Mouse (Mus musculus) forebrain, embryonic 13.5 days (tissue): ENCODE results near the gene Tenm2. TPM values are rescaled to one million over a fixed set of nuclear protein-coding genes. Genes with fewer than 3 reads are reported as not detected.
A peak's percentile ranks its signal among the peaks of the same experiment; 100 is the strongest.

Experiments
- ATAC-seq: fragments of 200-750 bp; cut with Nextera tagmentation; 2 replicates; pipeline ENCODE4 v1.8.0; 2017
- H3K27ac ChIP-seq: fragments of 300-500 bp; sonication (generic); 2 replicates; pipeline ENCODE4 v1.5.1; 2015; ENCODE audit warnings: inconsistent platforms, mild to moderate bottlenecking, moderate library complexity
- H3K27me3 ChIP-seq: fragments of 300-500 bp; sonication (generic); 2 replicates; pipeline ENCODE4 v1.6.1; 2015; ENCODE audit warnings: mild to moderate bottlenecking, inconsistent platforms
- H3K36me3 ChIP-seq: fragments of 300-500 bp; sonication (generic); 2 replicates; pipeline ENCODE4 v1.6.1; 2015; ENCODE audit warnings: mild to moderate bottlenecking, inconsistent platforms; ENCODE audit not compliant: poor library complexity, severe bottlenecking
- H3K4me1 ChIP-seq: fragments of 300-500 bp; sonication (generic); 2 replicates; pipeline ENCODE4 v1.6.1; 2015; ENCODE audit warnings: inconsistent platforms
- H3K4me2 ChIP-seq: fragments of 300-500 bp; sonication (generic); 2 replicates; pipeline ENCODE4 v1.6.1; 2015; ENCODE audit warnings: inconsistent platforms, mild to moderate bottlenecking, moderate library complexity
- H3K4me3 ChIP-seq: fragments of 300-500 bp; sonication (generic); 2 replicates; pipeline ENCODE4 v1.5.1; 2015; ENCODE audit warnings: mild to moderate bottlenecking, inconsistent platforms
- H3K9ac ChIP-seq: fragments of 300-500 bp; sonication (generic); 2 replicates; pipeline ENCODE4 v1.6.1; 2015; ENCODE audit warnings: mild to moderate bottlenecking, inconsistent platforms
- H3K9me3 ChIP-seq: fragments of 300-500 bp; sonication (generic); replicated peaks from 2 replicates; pipeline ENCODE4 v1.6.1; 2016; ENCODE audit warnings: inconsistent platforms
- WGBS: fragments of 180-500 bp; shearing (Covaris S2); methylation state at CpG from one replicate; pipeline ENCODE4 v1.1.7; 2015; 5-methylcytosine and 5-hydroxymethylcytosine counted together
- polyA plus RNA-seq: library from polyadenylated mRNA; unstranded; fragments of >200 nt; fragmentation: Nextera tagmentation; extraction: Ambion mirVana; gene quantifications from 2 replicates; pipeline ENCODE4 v1.2.1, GENCODE M21; 2015

The Tenm2 gene
- polyA plus RNA-seq, 1 experiment from 2014 or later: 18.2 TPM

DNA sequence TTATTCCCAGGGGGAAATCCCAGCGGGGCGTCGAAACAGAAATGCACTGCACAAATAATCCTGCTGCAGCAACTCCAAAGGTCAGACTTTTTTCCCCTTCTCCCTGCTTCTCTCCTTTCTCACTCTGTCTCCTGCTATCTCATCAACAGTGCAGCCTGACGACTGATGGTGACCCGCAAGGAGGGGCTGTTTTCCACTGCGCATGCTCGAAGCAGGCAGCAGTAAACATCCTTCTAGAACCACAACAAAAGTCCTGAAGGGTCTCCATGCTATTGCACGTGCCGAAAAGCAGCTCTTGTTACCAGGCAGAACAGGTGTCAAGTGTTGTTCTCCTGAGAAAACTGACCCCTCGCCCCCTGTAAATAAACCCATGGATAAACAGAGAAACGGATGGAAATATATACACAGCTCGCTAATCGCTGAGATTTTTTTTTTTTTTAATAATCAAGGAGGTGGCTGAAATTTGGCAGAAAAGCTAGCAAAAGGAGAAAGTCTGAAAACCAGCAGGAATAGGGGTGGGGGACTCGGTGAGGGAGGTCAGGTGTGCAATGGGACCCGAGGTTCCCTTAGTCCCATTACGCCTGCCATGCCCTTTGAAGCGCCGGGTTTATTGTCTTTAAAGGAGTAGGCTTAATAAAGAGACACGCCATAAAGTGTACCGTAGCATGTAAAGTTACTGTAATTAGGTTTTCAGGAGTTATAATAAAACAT, 958.4 kb downstream of the Tenm2 start:
- Histone ChIP-seq H3K9me3 (no peaks in the 10 kb centered on the region), H3K27me3 (no peaks in the 10 kb centered on the region), H3K27ac (no peak overlapping the region), H3K4me1 (peaks cover 8% of the 10 kb centered on the region; the same call in 1 of the 2 replicates), H3K36me3 (no peaks in the 10 kb centered on the region), H3K9ac (no peak overlapping the region), H3K4me3 (no peak overlapping the region), H3K4me2 (no peak overlapping the region)
- 73% methylated on average over 20 of the region's 20 CpGs for WGBS
- no peak for ATAC-seq

DNA sequence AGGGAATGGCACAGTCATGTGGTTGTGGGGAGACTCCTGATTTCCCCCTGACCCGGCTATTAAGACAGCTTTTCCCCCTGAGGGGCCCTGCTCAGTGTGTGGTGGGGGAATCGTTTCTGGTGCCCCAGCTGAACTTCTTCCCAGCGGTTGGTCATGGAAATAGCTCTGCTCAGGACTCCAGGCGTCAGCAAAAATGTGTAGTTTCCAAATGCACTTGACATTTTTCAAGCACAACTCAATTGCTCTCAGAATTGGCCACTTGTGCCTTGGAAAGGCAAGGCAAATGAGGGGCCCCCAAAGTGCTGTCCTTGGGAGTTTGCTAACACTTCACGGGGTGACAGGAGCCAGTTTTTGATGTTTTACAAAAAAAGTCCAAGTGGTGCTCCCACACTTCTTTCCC, 959.7 kb downstream of the Tenm2 start:
- 27% methylated on average over 5 of the region's 5 CpGs for WGBS
- H3K4me1 ChIP-seq: peaks cover 14% of the 10 kb centered on the region; the same call in 1 of the 2 replicates
- H3K27ac ChIP-seq: no peak overlapping the region
- ATAC-seq: no peak
- no peaks in the 10 kb centered on the region for H3K36me3 ChIP-seq
- H3K4me2 ChIP-seq: no peak overlapping the region
- H3K9ac ChIP-seq: no peak overlapping the region
- no peak overlapping the region for H3K4me3 ChIP-seq
- no peaks in the 10 kb centered on the region for H3K9me3 ChIP-seq
- H3K27me3 ChIP-seq: no peaks in the 10 kb centered on the region

DNA sequence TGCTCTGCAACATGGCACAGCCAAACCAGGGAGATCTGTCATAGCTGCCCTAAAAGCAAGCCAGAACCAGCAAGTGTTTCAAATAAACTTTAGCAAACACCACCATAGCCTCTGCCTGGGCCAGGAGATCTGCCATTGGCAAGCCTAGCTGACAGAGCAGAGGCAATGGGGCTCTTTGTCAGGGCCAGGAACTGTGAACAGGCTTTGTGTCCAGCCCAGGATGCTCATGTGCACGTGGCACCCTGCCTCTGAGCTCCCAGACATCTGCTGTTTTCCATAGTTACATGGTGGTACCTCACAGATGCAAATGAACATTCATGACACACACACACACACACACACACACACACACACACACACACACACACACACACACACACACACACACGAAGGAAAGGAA, 963.6 kb downstream of the Tenm2 start:
- Histone ChIP-seq H3K9me3 (no peaks in the 10 kb centered on the region), H3K36me3 (no peaks in the 10 kb centered on the region), H3K27ac (no peak overlapping the region), H3K4me2 (no peak overlapping the region), H3K27me3 (no peaks in the 10 kb centered on the region), H3K9ac (no peak overlapping the region), H3K4me1 (peaks cover 14% of the 10 kb centered on the region; the same call in 1 of the 2 replicates), H3K4me3 (no peak overlapping the region)
- ATAC-seq: peak; percentile 77
- 42% methylated on average over 2 of the region's 2 CpGs for WGBS

DNA sequence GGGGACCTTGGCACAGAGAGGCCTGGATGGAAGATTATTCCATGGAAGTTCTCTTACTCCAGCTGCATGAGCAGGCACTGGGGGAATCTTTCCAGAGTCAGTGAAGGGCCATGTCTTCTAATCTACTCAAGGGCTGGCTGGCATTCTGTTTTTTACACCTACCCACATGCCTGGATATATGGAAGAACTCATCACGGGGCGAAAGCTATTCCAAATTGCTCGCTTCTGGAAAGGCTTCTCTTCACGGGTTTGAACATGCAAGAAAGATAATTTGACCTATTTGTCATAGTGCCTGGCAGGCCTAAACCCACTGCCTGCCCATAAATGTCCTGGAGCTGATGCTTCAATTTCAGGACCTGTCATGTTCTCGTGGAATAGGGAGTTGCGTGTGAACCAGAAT, 965.8 kb downstream of the Tenm2 start:
- ATAC-seq: no peak
- WGBS: 92% methylated on average over 6 of the region's 6 CpGs
- Histone ChIP-seq H3K4me1 (peaks cover 21% of the 10 kb centered on the region), H3K27ac (no peak overlapping the region), H3K4me2 (no peak overlapping the region), H3K4me3 (no peak overlapping the region), H3K27me3 (no peaks in the 10 kb centered on the region), H3K9ac (no peak overlapping the region), H3K9me3 (no peaks in the 10 kb centered on the region), H3K36me3 (no peaks in the 10 kb centered on the region)

DNA sequence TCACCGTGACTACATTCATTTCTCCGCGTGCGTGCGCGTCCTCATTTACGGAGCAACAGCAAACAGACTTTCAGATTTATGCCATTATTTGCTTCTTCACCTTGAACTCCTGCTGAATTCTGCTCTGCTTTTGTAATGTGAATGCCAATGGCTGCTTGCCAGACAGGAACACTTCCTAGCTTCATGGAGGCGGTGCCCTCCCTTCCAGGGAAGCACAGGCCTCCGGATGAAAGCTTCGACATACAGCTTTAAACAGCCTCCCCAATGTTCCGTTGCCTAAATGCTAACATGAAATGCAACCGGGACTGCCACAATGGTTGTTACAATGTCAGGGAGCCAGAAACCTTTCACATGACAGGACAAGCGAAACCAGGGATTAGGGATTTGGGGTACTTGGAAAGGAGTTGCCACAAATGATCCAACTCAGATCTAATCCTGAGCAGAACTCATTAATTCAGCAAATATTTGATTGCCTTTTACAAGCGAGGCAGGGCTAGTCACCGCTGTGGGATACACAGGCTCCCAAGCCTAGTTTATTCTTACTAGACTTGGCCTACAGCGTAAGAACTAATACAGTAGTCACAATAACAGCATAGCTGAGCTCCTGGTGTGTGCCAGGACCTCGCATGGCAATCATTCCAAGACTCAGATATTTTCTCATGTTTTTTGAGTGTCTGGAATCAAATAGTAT, 970.8 kb downstream of the Tenm2 start:
- no peak overlapping the region for H3K9ac ChIP-seq
- H3K4me3 ChIP-seq: no peak overlapping the region
- peak overlapping the region; percentile 48; the same call in 1 of the 2 replicates for H3K27ac ChIP-seq
- no peaks in the 10 kb centered on the region for H3K27me3 ChIP-seq
- H3K36me3 ChIP-seq: no peaks in the 10 kb centered on the region
- peak overlapping the region; percentile 48 for H3K4me2 ChIP-seq
- no peaks in the 10 kb centered on the region for H3K9me3 ChIP-seq
- peaks cover 25% of the 10 kb centered on the region for H3K4me1 ChIP-seq
- WGBS: 41% methylated on average over 17 of the region's 17 CpGs
- peak; percentile 67 for ATAC-seq

DNA sequence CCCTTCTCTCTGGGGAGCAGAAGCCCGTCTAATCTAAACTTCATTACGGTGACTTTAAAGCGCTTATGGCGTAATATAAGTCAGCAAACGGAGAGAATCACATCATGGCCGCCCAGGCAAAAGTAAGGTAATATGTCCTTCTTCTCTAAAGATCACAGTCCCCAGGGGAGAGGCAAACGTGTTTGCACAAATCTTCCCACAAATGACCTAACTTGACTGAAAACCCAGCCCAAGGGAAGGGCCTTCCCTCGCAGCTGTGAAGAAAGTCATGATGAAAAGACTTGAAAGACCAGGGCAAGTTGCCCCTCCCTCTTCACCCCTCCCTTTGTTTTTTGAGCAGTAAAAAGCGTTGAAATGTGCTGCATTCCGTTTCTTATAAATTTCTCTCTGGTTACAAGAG, 971.9 kb downstream of the Tenm2 start:
- ATAC-seq: no peak; the same call in 1 of the 2 replicates
- Histone ChIP-seq H3K9ac (no peak overlapping the region), H3K4me1 (peaks cover 32% of the 10 kb centered on the region), H3K27me3 (no peaks in the 10 kb centered on the region), H3K36me3 (no peaks in the 10 kb centered on the region), H3K9me3 (no peaks in the 10 kb centered on the region), H3K4me3 (no peak overlapping the region), H3K27ac (no peak overlapping the region), H3K4me2 (no peak overlapping the region)
- 58% methylated on average over 10 of the region's 10 CpGs for WGBS

DNA sequence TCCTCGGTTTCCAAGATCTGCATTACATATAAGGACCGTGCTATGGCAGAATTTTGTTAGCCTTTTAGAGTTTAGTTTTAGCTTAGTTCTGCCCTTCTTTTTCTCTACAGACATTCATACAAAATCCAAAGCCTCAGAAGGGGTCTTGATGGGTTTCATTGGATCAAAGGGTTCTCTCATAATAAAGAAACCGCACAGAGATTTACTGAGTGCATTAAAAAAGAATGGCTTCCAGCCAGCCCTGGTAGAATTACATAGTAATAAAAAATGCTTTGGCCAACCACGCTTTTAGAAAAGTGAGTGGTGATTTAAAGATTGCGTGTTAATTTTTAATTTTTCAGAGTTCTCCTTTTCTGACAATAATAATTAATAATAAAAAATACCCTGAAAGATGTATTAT, 978.6 kb downstream of the Tenm2 start:
- no peaks in the 10 kb centered on the region for H3K9me3 ChIP-seq
- H3K4me2 ChIP-seq: no peak overlapping the region
- ATAC-seq: no peak
- H3K4me3 ChIP-seq: no peak overlapping the region
- no peaks in the 10 kb centered on the region for H3K27me3 ChIP-seq
- no peak overlapping the region for H3K9ac ChIP-seq
- WGBS: 53% methylated on average over 5 of the region's 5 CpGs
- no peaks in the 10 kb centered on the region for H3K36me3 ChIP-seq
- H3K27ac ChIP-seq: no peak overlapping the region; the same call in 1 of the 2 replicates
- H3K4me1 ChIP-seq: peaks cover 16% of the 10 kb centered on the region

DNA sequence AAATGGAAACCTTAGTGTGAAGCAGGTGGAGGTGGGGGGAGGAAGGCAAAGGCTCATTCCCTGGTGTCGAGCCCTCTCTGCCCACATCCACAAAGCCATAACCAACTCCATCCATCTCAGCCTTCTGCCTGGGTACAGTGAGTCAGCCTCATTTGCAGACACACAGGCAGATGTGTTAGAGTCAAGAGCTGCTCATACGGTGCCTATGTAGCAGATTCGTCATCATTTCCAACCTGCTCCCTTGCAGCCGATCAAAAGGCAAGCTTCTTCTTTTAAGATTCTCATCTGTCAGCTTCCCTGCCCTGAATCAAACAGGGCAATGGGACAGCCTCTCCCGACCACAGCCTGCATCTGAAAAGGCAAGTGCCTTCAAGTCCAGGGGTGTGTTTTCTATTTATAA, 979.0 kb downstream of the Tenm2 start:
- Histone ChIP-seq H3K4me3 (no peak overlapping the region), H3K9ac (no peak overlapping the region), H3K27me3 (no peaks in the 10 kb centered on the region), H3K36me3 (no peaks in the 10 kb centered on the region), H3K27ac (no peak overlapping the region; the same call in 1 of the 2 replicates), H3K9me3 (no peaks in the 10 kb centered on the region), H3K4me1 (peaks cover 20% of the 10 kb centered on the region), H3K4me2 (no peak overlapping the region)
- 57% methylated on average over 5 of the region's 5 CpGs for WGBS
- no peak for ATAC-seq

DNA sequence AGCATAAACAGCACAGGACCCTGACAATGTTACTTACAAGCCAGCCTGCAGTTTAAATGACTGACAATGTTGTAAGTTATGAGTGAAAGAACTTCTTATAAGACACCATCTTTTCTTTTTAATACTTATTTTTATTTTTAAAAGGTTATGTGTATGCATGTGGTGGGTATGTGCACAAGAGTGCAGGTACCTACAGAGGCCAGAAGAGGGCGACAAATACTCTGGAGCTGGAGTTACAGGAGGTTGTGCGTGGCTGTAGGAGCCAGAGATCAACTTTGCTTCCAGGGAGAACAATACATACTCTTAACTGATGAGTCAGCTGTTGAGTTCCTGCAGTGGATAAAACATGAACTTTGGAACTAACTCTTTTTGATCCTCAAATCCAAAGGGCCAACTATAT, 981.7 kb downstream of the Tenm2 start:
- H3K4me1 ChIP-seq: peaks cover 24% of the 10 kb centered on the region
- no peak overlapping the region for H3K4me3 ChIP-seq
- H3K9ac ChIP-seq: no peak overlapping the region
- H3K4me2 ChIP-seq: no peak overlapping the region
- no peak overlapping the region for H3K27ac ChIP-seq
- H3K27me3 ChIP-seq: no peaks in the 10 kb centered on the region
- no peaks in the 10 kb centered on the region for H3K36me3 ChIP-seq
- H3K9me3 ChIP-seq: no peaks in the 10 kb centered on the region
- no peak for ATAC-seq
- 79% methylated on average over 2 of the region's 2 CpGs for WGBS

DNA sequence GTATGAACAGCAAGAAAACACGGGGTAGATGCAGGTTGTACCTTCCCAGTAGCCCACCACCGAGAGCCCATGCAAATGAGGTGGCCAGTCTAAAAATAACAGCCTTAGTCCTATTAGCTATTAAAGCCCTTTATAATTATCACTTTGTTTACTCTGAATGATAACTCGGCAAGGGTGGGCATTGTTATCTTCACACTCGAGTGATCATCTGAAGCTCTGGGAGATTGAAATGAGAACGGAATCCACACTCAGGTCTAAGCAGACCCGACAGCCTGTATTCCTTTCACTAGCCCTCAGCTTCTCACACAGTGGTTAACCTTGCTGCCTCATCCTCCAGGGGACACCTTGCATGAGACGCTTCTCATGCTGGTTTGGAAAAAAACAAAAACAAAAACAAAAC, 985.7 kb downstream of the Tenm2 start:
- no peak overlapping the region for H3K9ac ChIP-seq
- H3K36me3 ChIP-seq: no peaks in the 10 kb centered on the region
- no peak overlapping the region for H3K4me2 ChIP-seq
- H3K4me3 ChIP-seq: no peak overlapping the region
- H3K27ac ChIP-seq: no peak overlapping the region
- H3K27me3 ChIP-seq: no peaks in the 10 kb centered on the region
- no peak for ATAC-seq
- H3K9me3 ChIP-seq: no peaks in the 10 kb centered on the region
- peaks cover 16% of the 10 kb centered on the region for H3K4me1 ChIP-seq
- 25% methylated on average over 7 of the region's 7 CpGs for WGBS

DNA sequence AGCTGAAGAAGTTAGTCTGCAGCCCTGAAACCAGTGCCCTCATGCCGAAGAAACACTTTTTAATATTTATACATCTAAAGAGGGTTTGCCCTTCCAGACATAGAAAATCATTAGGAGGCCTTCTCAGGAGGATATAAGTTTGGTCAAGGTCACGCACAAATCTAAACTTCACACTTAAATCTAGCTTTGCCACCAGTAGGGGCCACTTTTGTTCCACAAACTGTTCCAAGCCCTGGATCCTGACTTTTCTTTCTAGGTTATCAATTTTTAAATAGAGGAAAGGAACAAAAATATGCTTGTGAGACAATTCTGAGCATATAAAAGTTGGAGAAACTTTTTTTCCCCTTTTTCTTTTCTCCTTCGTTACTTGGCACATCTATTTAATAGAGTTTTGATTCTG, 989.6 kb downstream of the Tenm2 start:
- Histone ChIP-seq H3K36me3 (no peaks in the 10 kb centered on the region), H3K4me2 (no peak overlapping the region), H3K27me3 (no peaks in the 10 kb centered on the region), H3K9ac (no peak overlapping the region), H3K4me3 (no peak overlapping the region), H3K9me3 (no peaks in the 10 kb centered on the region), H3K4me1 (peaks cover 43% of the 10 kb centered on the region), H3K27ac (no peak overlapping the region)
- WGBS: 86% methylated on average over 3 of the region's 3 CpGs
- no peak for ATAC-seq

DNA sequence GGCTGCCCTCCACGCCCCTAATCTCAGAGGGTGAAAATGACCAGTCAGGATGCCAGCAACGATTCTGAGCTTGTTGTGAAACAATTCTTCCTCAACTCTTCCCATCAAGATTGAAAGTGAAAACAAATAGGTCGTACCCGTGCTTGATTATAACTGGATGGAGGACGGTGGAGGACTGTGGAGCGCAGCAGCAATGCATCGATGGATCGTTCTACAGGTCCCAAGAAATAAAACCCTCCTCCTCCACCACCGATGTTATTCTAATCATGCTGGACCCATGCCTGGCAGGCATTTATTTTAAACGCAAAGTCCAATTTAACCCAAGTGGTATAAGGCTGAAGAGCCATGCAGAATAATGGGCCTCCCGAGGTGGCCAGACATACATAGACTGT, 991.3 kb downstream of the Tenm2 start:
- ATAC-seq: no peak
- no peak overlapping the region for H3K9ac ChIP-seq
- peak overlapping the region; percentile 41; the same call in 1 of the 2 replicates for H3K27ac ChIP-seq
- H3K4me3 ChIP-seq: no peak overlapping the region
- WGBS: 88% methylated on average over 11 of the region's 11 CpGs
- H3K36me3 ChIP-seq: no peaks in the 10 kb centered on the region
- H3K9me3 ChIP-seq: no peaks in the 10 kb centered on the region
- no peaks in the 10 kb centered on the region for H3K27me3 ChIP-seq
- no peak overlapping the region for H3K4me2 ChIP-seq
- H3K4me1 ChIP-seq: peaks cover 36% of the 10 kb centered on the region
